Mouse (Mus musculus): ENCODE measurements around the gene Lrrc8d.

GRCm38 (mm10) chr5:105700070-105700851 lies 492 bp downstream of the Lrrc8d start:
- TF ChIP-seq MYOG (IDR thresholded peaks at IDR 0.05; ENCODE audit: control insufficient read depth in 1 of 3, insufficient read depth in 1 of 3, insufficient read length in 2 of 3, low read depth in 2 of 3) = peak in 1 of 3 experiments; percentile 24
- TF ChIP-seq USF1 (IDR thresholded peaks at IDR 0.05; ENCODE audit: low read depth) = no peak
- no peak for TF ChIP-seq MAX (IDR thresholded peaks at IDR 0.05; ENCODE audit: low read depth)
- TF ChIP-seq POLR2A (IDR thresholded peaks at IDR 0.05; ENCODE audit: insufficient read length, low read depth) = peak; percentile 19
- no peak for TF ChIP-seq E2F4 (IDR thresholded peaks at IDR 0.05; ENCODE audit: insufficient read depth)

All from myocyte (in vitro differentiated cells).